Mouse (Mus musculus) ES-E14 (cell line): ENCODE measurements at regions not wholly inside any gene's neighbourhood (a gene's known extent, or its start where the extent isn't known, plus 50 kb on each side); places are given as distances from the start of the nearest gene placed in this dataset.

Experiments
- DNase-seq: peaks from one replicate; pipeline ENCODE4 v3.0.0-alpha.2; 2013; ENCODE audit warnings: low read depth, low spot score
- H3K27ac ChIP-seq: 2 replicates; pipeline ENCODE4 v1.5.1; 2012; ENCODE audit warnings: low read depth, mild to moderate bottlenecking, low read length, moderate library complexity, mixed read lengths; ENCODE audit not compliant: poor library complexity, insufficient read depth, severe bottlenecking
- H3K36me3 ChIP-seq: 2 replicates; pipeline ENCODE4 v1.6.1; 2012; ENCODE audit warnings: mild to moderate bottlenecking, low read length, moderate library complexity, mixed read lengths; ENCODE audit not compliant: control insufficient read depth, poor library complexity, insufficient read depth, severe bottlenecking
- H3K4me1 ChIP-seq, 2 experiments: fragments of 150-350 bp in 1 of 2; sonication (generic) in 1 of 2; 2 replicates each; pipeline ENCODE4 v1.6.1; 2012; ENCODE audit warnings: low read length in 2 of 2, mild to moderate bottlenecking in 1 of 2, mixed read lengths in 1 of 2; ENCODE audit not compliant: control insufficient read depth in 2 of 2, insufficient read depth in 2 of 2, poor library complexity in 1 of 2
- H3K4me3 ChIP-seq, 2 experiments: fragments of 150-350 bp in 1 of 2; sonication (generic) in 1 of 2; 2 replicates each; pipeline ENCODE4 v1.5.1; 2012; ENCODE audit warnings: low read length in 2 of 2, low read depth in 1 of 2, mild to moderate bottlenecking in 1 of 2, mixed read lengths in 1 of 2; ENCODE audit not compliant: insufficient read depth in 1 of 2, poor library complexity in 1 of 2, severe bottlenecking in 1 of 2
- H3K9ac ChIP-seq: 2 replicates; pipeline ENCODE4 v1.6.1; 2012; ENCODE audit warnings: low read depth, mild to moderate bottlenecking, low read length, mixed read lengths; ENCODE audit not compliant: poor library complexity, insufficient read depth, severe bottlenecking
- H3K9me3 ChIP-seq: fragments of 150-350 bp; sonication (generic); 2 replicates; pipeline ENCODE4 v1.6.1; 2012; ENCODE audit warnings: low read depth, mild to moderate bottlenecking, low read length; ENCODE audit not compliant: control insufficient read depth, insufficient read depth
- CHD2 ChIP-seq: IDR thresholded peaks from 2 replicates; pipeline ENCODE4 v1.6.1; 2014; ENCODE audit warnings: mild to moderate bottlenecking, low read depth, low read length, inconsistent platforms
- HCFC1 ChIP-seq: IDR thresholded peaks from 2 replicates; pipeline ENCODE4 v1.6.1; 2012; ENCODE audit warnings: low read length, inconsistent platforms, borderline replicate concordance; ENCODE audit not compliant: insufficient read depth
- MAFK ChIP-seq: IDR thresholded peaks from 2 replicates; pipeline ENCODE4 v1.6.1; 2014; ENCODE audit warnings: mild to moderate bottlenecking, low read depth, low read length, inconsistent platforms; ENCODE audit not compliant: insufficient read depth
- ZC3H11A ChIP-seq: IDR thresholded peaks from 2 replicates; pipeline ENCODE4 v1.6.1; 2012; ENCODE audit warnings: low read depth, mild to moderate bottlenecking, inconsistent platforms, low read length, borderline replicate concordance
- ZNF384 ChIP-seq: IDR thresholded peaks from 2 replicates; pipeline ENCODE4 v1.6.1; 2012; ENCODE audit warnings: low read depth, low read length, inconsistent platforms
- in situ Hi-C, 2 experiments: fragments of 600-800 bp; cut with MboI; formaldehyde crosslinking; loops; one replicate each; pipeline ENCODE4 v1.15.1; 2025; ENCODE audit warnings: low sequenced_read_pairs in 2 of 2, inconsistent platforms in 1 of 2; ENCODE audit not compliant: unreplicated experiment in 2 of 2

DNA sequence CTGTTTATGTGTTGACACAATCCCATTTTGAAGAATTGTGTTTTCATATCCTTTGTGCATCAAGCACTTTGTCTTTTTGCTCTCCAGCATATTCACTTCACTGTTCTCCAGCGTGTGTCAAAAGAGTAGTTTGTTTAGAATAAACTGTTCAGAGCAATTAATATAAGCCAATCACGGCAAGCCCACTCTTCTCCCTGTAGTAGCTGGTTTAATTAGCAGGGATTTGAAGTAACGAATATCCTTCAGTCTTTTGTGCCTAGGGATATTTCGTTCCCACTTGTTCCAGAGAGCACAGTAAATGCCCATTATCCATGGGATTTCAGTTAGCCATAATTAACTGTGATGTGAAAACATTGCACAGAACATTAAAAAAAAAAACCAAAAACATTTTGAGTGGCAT, 565.4 kb downstream of the Poteg start:
- Histone ChIP-seq H3K4me1 (no peaks in the 10 kb centered on the region), H3K27ac (no peak overlapping the region), H3K9ac (no peak overlapping the region), H3K9me3 (no peaks in the 10 kb centered on the region), H3K36me3 (no peaks in the 10 kb centered on the region), H3K4me3 (no peak overlapping the region)
- no peak for DNase-seq
- in situ Hi-C loops, result no loop called here
- TF ChIP-seq MAFK (no peak), HCFC1 (no peak), CHD2 (no peak), ZNF384 (no peak), ZC3H11A (no peak)
